Mouse (Mus musculus) brain, embryonic 14.5 days (tissue): ENCODE measurements around the gene Magi2. TPM values are rescaled to one million over a fixed set of nuclear protein-coding genes. Genes with fewer than 3 reads are reported as not detected.
"Not testable (repeated sequence)": the region's sequence is repeated elsewhere in the genome, so short reads cannot be mapped to it uniquely, and the experiment has no call there.

Source experiments
- DNase-seq: peaks from one replicate; pipeline ENCODE4 v3.0.0-alpha.2; 2011; ENCODE audit warnings: low read depth
- CTCF ChIP-seq: fragments of 200-500 bp; IDR thresholded peaks from 2 replicates; pipeline ENCODE4 v1.5.1; 2012; ENCODE audit warnings: inconsistent platforms, mild to moderate bottlenecking, moderate library complexity, borderline replicate concordance; ENCODE audit not compliant: insufficient read depth, insufficient read length; ENCODE audit errors: extremely low read depth
- POLR2A ChIP-seq: fragments of 200-500 bp; IDR thresholded peaks from 2 replicates; pipeline ENCODE4 v1.6.1; 2012; ENCODE audit warnings: mild to moderate bottlenecking, inconsistent platforms, borderline replicate concordance; ENCODE audit not compliant: poor library complexity, insufficient read depth, insufficient read length, severe bottlenecking; ENCODE audit errors: extremely low read depth
- polyA plus RNA-seq: library from polyadenylated mRNA; depleted of rRNA; stranded (reverse); fragments of >200 nt; gene quantifications from 2 replicates; pipeline ENCODE4 v1.2.3, GENCODE M21; 2012

Gene Magi2
- polyA plus RNA-seq, 1 experiment = 36.9 TPM

GRCm38 (mm10) chr5:19462541-19462940 is 235.7 kb downstream of the Magi2 start:
- TF ChIP-seq CTCF (no peak), POLR2A (no peak)
- no peak for DNase-seq

GRCm38 (mm10) chr5:19465383-19465782 is 238.5 kb downstream of the Magi2 start:
- TF ChIP-seq POLR2A = no peak
- TF ChIP-seq CTCF = no peak
- peak; percentile 47 for DNase-seq

GRCm38 (mm10) chr5:19472851-19473439 is 246.1 kb downstream of the Magi2 start:
- TF ChIP-seq POLR2A = no peak
- TF ChIP-seq CTCF = no peak
- no peak for DNase-seq

DNA sequence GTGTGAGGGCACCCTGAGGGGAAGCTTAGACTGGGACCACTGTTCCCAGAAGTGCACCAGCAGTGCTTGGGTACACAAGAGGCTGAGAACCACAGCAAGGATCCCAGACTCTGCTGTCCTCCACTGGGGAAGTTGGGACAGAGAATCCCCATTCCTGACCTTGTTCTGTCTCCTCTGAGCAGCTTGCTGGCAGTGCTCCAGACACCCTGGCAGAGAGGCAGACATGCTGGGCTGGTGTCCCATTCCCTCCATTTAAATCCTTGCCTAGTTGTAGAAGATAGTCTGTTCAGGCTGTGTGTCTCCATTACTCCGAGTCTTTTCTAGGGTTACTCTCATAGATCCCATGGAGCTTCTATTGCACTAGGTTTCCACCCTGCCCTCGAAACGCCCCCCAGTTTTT is 256.1 kb downstream of the Magi2 start:
- TF ChIP-seq CTCF (no peak), POLR2A (no peak)
- DNase-seq = peak; percentile 29

GRCm38 (mm10) chr5:19487947-19488346 is 261.1 kb downstream of the Magi2 start:
- TF ChIP-seq POLR2A = no peak
- TF ChIP-seq CTCF = no peak
- DNase-seq = peak; percentile 34

- TF ChIP-seq POLR2A (no peak), CTCF (no peak)
- peak; percentile 20 for DNase-seq
These were observed 274.2 kb downstream of the Magi2 start for GRCm38 (mm10) chr5:19501005-19501404.

- TF ChIP-seq CTCF (peak; percentile 52; the same call in 1 of the 2 replicates), POLR2A (no peak)
- DNase-seq = peak; percentile 92
These were observed 295.3 kb downstream of the Magi2 start for GRCm38 (mm10) chr5:19522168-19522567.

DNA sequence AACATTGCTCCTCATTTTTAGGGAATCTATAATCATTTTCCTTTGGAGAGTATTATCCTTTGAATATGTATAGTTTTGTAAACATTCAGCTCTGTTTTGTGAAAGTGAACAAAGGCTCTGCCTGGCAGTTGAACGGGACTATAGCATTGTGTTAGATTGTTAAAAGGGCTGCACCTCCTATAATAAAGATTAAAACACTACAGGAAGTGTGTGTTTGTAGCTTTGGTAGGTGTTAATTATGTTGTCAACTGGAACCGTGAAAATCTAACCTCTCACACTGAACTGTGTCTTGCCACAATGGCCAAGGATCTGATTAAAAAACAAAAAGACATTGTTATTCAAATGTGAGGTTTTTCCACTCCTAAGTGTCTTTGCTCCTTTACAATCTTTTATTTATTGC is 312.5 kb downstream of the Magi2 start:
- no peak for TF ChIP-seq CTCF
- TF ChIP-seq POLR2A = no peak
- peak; percentile 31 for DNase-seq

DNA sequence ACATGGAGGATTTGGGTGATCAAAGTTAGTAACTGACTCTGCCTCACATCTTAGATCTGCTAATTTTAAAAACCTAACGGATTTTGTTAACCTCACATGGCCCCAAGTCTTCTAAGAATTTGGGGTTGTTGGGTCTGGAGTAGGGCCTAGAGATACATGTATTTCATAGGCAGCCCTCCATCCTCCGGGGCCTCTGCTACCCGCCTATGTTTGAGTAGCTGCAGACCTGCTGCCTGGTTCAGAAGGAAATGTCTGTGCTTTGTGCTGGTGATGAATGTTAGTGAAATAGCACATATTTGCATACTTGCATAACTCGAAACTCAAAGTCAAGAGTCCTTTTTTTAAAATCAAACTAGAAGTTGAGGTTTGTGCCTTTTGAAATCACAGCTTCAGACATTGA is 319.6 kb downstream of the Magi2 start:
- DNase-seq = no peak
- TF ChIP-seq POLR2A = no peak

DNA sequence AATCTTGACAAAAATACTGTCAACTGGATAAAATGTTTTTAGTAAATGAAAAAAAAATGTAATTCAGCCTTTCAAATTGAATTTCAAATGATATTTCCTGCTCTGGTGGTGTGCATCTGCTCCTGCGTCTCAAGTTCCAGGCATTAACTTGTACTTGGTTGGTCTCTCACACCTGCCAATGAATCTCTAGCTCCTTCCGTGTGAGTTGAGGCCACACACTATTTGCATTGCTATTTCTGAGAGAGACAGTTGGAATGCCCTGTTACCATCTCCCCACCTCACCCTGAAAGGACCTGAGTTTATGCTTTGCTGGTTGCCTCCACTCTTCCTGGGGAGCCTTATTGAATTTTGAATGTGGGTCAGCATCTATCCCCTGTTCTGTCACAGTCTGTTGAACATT is 320.1 kb downstream of the Magi2 start:
- no peak for TF ChIP-seq POLR2A
- TF ChIP-seq CTCF = no peak
- DNase-seq = no peak

DNA sequence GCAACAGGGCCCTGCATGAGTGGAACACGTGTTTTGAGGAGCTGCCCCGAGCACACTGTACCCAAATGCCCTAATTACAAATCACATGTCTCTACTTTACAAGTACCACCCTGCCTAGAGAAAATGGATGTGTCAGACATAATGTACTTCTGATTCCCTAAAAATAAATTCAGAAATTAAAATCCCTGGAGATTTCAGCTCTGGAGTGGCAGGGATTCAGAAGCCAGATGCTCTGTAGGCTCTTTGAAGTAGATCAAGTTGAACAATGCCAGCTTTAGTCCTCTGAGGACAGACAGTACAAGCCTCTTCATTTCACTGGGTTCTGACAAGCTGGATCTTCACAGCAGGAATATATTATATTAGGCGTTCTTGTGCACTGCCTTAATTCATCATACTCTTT is 326.7 kb downstream of the Magi2 start:
- no peak for TF ChIP-seq POLR2A
- TF ChIP-seq CTCF = no peak
- DNase-seq = peak; percentile 37

GRCm38 (mm10) chr5:19565636-19566035 is 338.8 kb downstream of the Magi2 start:
- DNase-seq = no peak
- TF ChIP-seq POLR2A (no peak), CTCF (no peak)

DNA sequence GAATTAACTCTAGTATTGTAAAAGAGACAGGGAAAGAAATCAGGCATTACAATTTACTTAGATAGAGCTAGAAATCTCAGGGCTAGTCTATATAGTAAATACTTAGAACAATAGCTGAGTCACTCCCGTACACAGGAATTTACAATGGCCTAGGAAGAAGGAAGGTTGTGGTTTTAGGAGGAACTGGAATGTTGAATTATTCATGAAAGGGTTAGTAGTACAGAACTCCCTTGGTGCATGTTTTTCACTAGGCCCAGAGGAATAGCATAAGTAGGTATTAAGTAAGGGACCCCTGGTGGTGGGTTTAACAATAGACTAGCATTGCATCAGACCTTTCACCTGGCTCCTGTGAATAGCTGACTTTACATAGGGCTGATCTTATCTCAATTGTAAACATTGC is 339.3 kb downstream of the Magi2 start:
- DNase-seq = not testable (repeated sequence)
